Mouse (Mus musculus): ENCODE data around the gene Cdh23. TPM values are rescaled to one million over a fixed set of nuclear protein-coding genes. Genes with fewer than 3 reads are reported as not detected.

Gene Cdh23
- total and polyA plus RNA-seq, 3 experiments: 4.7 to 7.7 (median 7.0) TPM

DNA sequence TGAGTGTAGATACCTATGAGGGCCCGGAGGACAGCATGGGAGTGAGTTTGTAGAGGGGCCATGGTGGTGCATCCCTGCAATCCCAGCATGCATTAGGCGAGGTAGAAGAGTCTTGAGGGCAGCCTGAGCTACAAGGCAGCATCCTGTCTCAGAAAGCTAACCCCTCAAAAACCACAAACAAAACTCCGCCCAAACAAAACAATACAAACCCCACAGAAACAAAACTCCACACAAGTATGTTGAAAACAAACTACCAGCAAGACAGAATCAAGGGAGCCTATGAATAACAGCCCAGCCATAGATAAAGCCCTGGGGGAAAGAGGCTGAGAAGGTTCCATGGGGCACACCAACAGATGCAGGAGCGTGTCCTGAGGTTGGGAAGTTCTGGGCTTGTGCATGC, 350.2 kb downstream of the Cdh23 start:
- Histone ChIP-seq H3K4me1 (ENCODE audit: control insufficient read depth, insufficient read depth, low read length) (peaks cover 8% of the 10 kb centered on the region), H3K4me3 (no peak overlapping the region; the same call in 1 of the 2 replicates), H3K9ac (ENCODE audit: low read depth, low read length) (no peak overlapping the region), H3K79me2 (replicated peaks; ENCODE audit: control insufficient read depth, insufficient read depth, low read length) (no peaks in the 10 kb centered on the region), H3K36me3 (ENCODE audit: control insufficient read depth, insufficient read depth, low read length) (no peaks in the 10 kb centered on the region), H3K27me3 (ENCODE audit: control insufficient read depth, insufficient read depth, low read length) (no peaks in the 10 kb centered on the region), H3K27ac (no peak overlapping the region; the same call in 1 of the 2 replicates)
- intact Hi-C loops (cut with DNase I): loop anchor here (2.0 to 5.0 kb wide), 3 partner anchors 41 to 64 kb away; no protein-coding TSS in a partner anchor
- no peak for DNase-seq
- TF ChIP-seq CTCF (IDR thresholded peaks at IDR 0.05) (no peak), POLR2A (IDR thresholded peaks at IDR 0.05; ENCODE audit: insufficient read depth, low read depth, low read length) (no peak), EP300 (IDR thresholded peaks at IDR 0.05; ENCODE audit: insufficient read depth, low read depth, low read length) (no peak)
- 78% methylated on average over 4 of the region's 4 CpGs for WGBS

DNA sequence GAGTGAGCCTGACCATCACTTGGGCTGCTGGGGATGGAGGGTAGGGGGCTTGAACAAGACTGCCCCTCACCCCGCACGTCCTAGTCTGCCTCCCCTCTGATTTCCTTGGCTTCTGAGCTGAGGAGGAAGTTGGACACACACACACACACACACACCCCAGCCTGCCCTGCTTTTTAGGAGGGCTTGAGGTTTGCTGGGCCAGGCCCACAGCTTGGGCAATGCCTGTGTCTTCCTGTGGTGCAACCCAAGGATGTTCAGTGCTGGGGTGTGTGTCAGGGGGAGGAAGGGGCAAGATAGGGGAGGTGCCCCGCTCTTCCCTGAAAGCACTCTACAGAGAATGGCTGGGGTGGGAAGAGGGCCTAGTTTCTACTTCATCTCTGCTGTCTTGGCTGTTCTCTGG, 352.2 kb downstream of the Cdh23 start:
- Histone ChIP-seq H3K9ac (ENCODE audit: low read depth, low read length) (no peak overlapping the region), H3K4me1 (ENCODE audit: control insufficient read depth, insufficient read depth, low read length) (peaks cover 2% of the 10 kb centered on the region; the same call in 1 of the 2 replicates), H3K79me2 (replicated peaks; ENCODE audit: control insufficient read depth, insufficient read depth, low read length) (no peaks in the 10 kb centered on the region), H3K4me3 (no peak overlapping the region), H3K27me3 (ENCODE audit: control insufficient read depth, insufficient read depth, low read length) (no peaks in the 10 kb centered on the region), H3K27ac (no peak overlapping the region), H3K36me3 (ENCODE audit: control insufficient read depth, insufficient read depth, low read length) (no peaks in the 10 kb centered on the region)
- TF ChIP-seq POLR2A (IDR thresholded peaks at IDR 0.05; ENCODE audit: insufficient read depth, low read depth, low read length) (no peak), EP300 (IDR thresholded peaks at IDR 0.05; ENCODE audit: insufficient read depth, low read depth, low read length) (no peak), CTCF (IDR thresholded peaks at IDR 0.05) (no peak)
- intact Hi-C loops (cut with DNase I): no loop called here
- peak in 1 of 2 experiments; percentile 41 for DNase-seq
- WGBS: 58% methylated on average over 3 of the region's 3 CpGs

DNA sequence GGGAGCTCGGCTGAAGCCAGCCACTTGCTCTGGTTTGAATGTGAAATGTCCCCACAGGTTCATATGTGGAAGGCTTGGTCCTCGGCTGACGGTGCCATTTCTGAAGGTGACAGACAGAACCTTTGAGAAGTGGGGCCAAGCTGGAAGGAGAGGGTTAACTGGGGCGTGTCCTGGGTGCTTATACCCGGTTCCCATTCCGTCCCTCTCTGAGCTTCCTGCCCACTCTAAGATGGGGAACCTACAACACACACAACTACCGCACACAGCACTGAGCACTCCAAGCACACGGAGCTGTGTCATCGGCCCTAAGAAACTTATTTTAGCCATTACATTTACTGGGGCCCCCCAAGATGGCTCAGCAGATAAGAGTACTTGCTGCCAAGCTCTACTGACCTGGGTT, 354.8 kb downstream of the Cdh23 start:
- Histone ChIP-seq H3K4me1 (ENCODE audit: control insufficient read depth, insufficient read depth, low read length) (peaks cover 2% of the 10 kb centered on the region; the same call in 1 of the 2 replicates), H3K9ac (ENCODE audit: low read depth, low read length) (no peak overlapping the region), H3K79me2 (replicated peaks; ENCODE audit: control insufficient read depth, insufficient read depth, low read length) (no peaks in the 10 kb centered on the region), H3K36me3 (ENCODE audit: control insufficient read depth, insufficient read depth, low read length) (no peaks in the 10 kb centered on the region), H3K4me3 (no peak overlapping the region), H3K27me3 (ENCODE audit: control insufficient read depth, insufficient read depth, low read length) (no peaks in the 10 kb centered on the region), H3K27ac (no peak overlapping the region)
- TF ChIP-seq POLR2A (IDR thresholded peaks at IDR 0.05; ENCODE audit: insufficient read depth, low read depth, low read length) (no peak), CTCF (IDR thresholded peaks at IDR 0.05) (no peak), EP300 (IDR thresholded peaks at IDR 0.05; ENCODE audit: insufficient read depth, low read depth, low read length) (no peak)
- intact Hi-C loops (cut with DNase I): no loop called here
- DNase-seq: no peak
- WGBS: 65% methylated on average over 9 of the region's 9 CpGs

DNA sequence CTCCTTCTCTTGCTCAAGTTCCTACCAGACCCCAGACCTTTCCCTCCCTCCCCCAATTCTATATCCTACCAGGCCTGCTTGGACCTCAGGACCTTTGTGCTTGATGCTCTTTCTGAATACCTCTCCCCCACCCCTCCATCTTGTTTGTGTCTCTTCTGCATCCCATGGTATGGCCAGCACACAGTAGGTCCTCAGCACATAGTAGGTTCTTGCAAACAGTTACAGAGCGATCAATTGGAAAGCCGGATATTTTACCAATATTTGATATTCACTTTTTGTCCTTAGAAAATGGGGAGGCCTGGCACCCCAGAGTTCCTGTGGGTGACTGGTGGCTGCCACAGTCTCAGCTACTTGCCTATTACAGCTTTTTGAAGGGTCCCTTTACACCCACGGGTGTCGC, 361.3 kb downstream of the Cdh23 start:
- intact Hi-C loops (cut with DNase I): no loop called here
- Histone ChIP-seq H3K9ac (ENCODE audit: low read depth, low read length) (no peak overlapping the region), H3K79me2 (replicated peaks; ENCODE audit: control insufficient read depth, insufficient read depth, low read length) (no peaks in the 10 kb centered on the region), H3K4me1 (ENCODE audit: control insufficient read depth, insufficient read depth, low read length) (no peaks in the 10 kb centered on the region; the same call in 1 of the 2 replicates), H3K27ac (no peak overlapping the region), H3K4me3 (no peak overlapping the region), H3K36me3 (ENCODE audit: control insufficient read depth, insufficient read depth, low read length) (no peaks in the 10 kb centered on the region), H3K27me3 (ENCODE audit: control insufficient read depth, insufficient read depth, low read length) (no peaks in the 10 kb centered on the region)
- 93% methylated on average over 4 of the region's 4 CpGs for WGBS
- DNase-seq: no peak
- no peak for TF ChIP-seq POLR2A (IDR thresholded peaks at IDR 0.05; ENCODE audit: insufficient read depth, low read depth, low read length)
- TF ChIP-seq CTCF (IDR thresholded peaks at IDR 0.05): no peak
- no peak for TF ChIP-seq EP300 (IDR thresholded peaks at IDR 0.05; ENCODE audit: insufficient read depth, low read depth, low read length)

DNA sequence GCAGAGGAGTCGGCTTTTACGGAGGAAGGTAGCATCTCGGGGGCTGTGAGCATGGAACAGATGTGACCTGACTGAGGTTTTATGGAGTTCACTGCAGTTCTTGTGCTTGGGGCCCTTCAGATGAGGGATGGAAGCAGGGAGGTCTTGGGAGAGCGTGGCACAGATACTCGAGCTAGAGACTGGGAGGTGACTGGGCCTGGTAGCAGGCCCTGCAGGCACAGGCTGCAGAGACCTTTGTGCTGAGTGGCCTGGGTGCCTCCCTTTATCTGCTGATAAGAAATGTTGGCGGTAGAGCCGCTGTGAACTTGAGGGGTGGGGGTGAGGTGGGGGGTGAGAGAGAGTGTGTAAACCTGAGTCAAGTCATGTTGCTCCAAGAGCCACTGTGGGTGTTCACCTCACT, 361.7 kb downstream of the Cdh23 start:
- WGBS: 63% methylated on average over 7 of the region's 7 CpGs
- intact Hi-C loops (cut with DNase I): no loop called here
- DNase-seq: no peak

DNA sequence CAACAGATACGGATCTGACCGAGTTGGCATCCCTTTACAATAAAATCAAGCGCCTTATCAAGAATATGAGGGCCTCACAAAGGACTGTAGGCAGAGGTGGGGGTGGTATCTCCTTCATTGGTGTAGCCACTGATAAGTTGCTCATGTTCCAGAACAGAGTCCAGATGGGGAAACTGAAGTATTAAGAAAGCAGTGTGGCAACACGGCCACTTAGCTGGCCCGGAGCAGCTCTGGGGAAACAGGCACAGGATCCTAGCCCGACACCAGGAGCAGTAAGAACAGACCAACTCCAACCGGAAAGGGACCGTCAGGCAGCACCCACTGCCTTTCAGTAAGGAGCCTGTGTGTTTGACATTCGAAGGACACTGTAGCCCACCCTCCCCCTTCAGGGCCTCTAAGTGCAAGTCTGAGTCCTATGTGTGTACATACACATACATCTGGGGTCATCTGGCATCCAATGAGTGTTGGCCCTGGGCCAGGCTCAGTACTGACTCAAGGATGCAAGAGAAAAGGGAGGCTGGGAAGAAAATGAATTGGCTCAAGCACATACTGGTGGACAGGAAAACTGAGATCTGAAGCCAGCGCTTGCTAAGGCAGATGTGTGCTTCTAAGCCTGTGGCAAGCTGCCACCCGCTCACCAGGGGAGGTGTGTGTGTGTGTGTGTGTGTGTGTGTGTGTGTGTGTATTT, 367.2 kb downstream of the Cdh23 start:
- TF ChIP-seq CTCF (IDR thresholded peaks at IDR 0.05) (no peak), POLR2A (IDR thresholded peaks at IDR 0.05; ENCODE audit: insufficient read depth, low read depth, low read length) (no peak), EP300 (IDR thresholded peaks at IDR 0.05; ENCODE audit: insufficient read depth, low read depth, low read length) (no peak)
- no peaks in the 10 kb centered on the region for H3K27me3 ChIP-seq (ENCODE audit: control insufficient read depth, insufficient read depth, low read length)
- no peaks in the 10 kb centered on the region; the same call in none of the 2 replicates for H3K4me1 ChIP-seq (ENCODE audit: control insufficient read depth, insufficient read depth, low read length)
- H3K36me3 ChIP-seq (ENCODE audit: control insufficient read depth, insufficient read depth, low read length): no peaks in the 10 kb centered on the region
- no peak overlapping the region for H3K4me3 ChIP-seq
- H3K27ac ChIP-seq: no peak overlapping the region
- DNase-seq: no peak
- H3K9ac ChIP-seq (ENCODE audit: low read depth, low read length): no peak overlapping the region
- no peaks in the 10 kb centered on the region for H3K79me2 ChIP-seq (replicated peaks; ENCODE audit: control insufficient read depth, insufficient read depth, low read length)
- intact Hi-C loops (cut with DNase I): no loop called here
- WGBS: 30% methylated on average over 11 of the region's 11 CpGs

More for the DNA sequence above, 361.7 kb downstream of the Cdh23 start:
- H3K79me2 ChIP-seq (replicated peaks; ENCODE audit: control insufficient read depth, insufficient read depth, low read length): no peaks in the 10 kb centered on the region
- no peak overlapping the region for H3K27ac ChIP-seq
- H3K36me3 ChIP-seq (ENCODE audit: control insufficient read depth, insufficient read depth, low read length): no peaks in the 10 kb centered on the region
- no peaks in the 10 kb centered on the region; the same call in 1 of the 2 replicates for H3K4me1 ChIP-seq (ENCODE audit: control insufficient read depth, insufficient read depth, low read length)
- H3K9ac ChIP-seq (ENCODE audit: low read depth, low read length): no peak overlapping the region
- no peak overlapping the region for H3K4me3 ChIP-seq
- H3K27me3 ChIP-seq (ENCODE audit: control insufficient read depth, insufficient read depth, low read length): no peaks in the 10 kb centered on the region
- no peak for TF ChIP-seq EP300 (IDR thresholded peaks at IDR 0.05; ENCODE audit: insufficient read depth, low read depth, low read length)
- no peak for TF ChIP-seq POLR2A (IDR thresholded peaks at IDR 0.05; ENCODE audit: insufficient read depth, low read depth, low read length)
- TF ChIP-seq CTCF (IDR thresholded peaks at IDR 0.05): no peak

Data from heart, adult 2 months (tissue).